Mouse (Mus musculus): ENCODE data around the gene Mfsd2a.

Gene Mfsd2a

GRCm38 (mm10) chr4:122976885-122977284 lies 15.9 kb upstream of the Mfsd2a start:
- no peak for DNase-seq

GRCm38 (mm10) chr4:122974976-122975520 lies 14.1 kb upstream of the Mfsd2a start:
- DNase-seq, result no peak

GRCm38 (mm10) chr4:122972056-122972455 lies 11.1 kb upstream of the Mfsd2a start:
- DNase-seq, result no peak

- DNase-seq, result no peak
These were observed 10.7 kb upstream of the Mfsd2a start for GRCm38 (mm10) chr4:122971646-122972045.

- no peak for DNase-seq
These were observed 10.2 kb upstream of the Mfsd2a start for GRCm38 (mm10) chr4:122971191-122971590.

- peak; percentile 47 for DNase-seq
These were observed 7.1 kb upstream of the Mfsd2a start for GRCm38 (mm10) chr4:122968106-122968505.

GRCm38 (mm10) chr4:122962751-122963150 lies 1.8 kb upstream of the Mfsd2a start:
- DNase-seq, result no peak

- no peak for DNase-seq
These were observed 601 bp upstream of the Mfsd2a start for GRCm38 (mm10) chr4:122961589-122961988.

GRCm38 (mm10) chr4:122960321-122961099 lies 478 bp downstream of the Mfsd2a start:
- peak; percentile 49 for DNase-seq

GRCm38 (mm10) chr4:122959816-122960215 lies 1.2 kb downstream of the Mfsd2a start:
- peak; percentile 23 for DNase-seq

- DNase-seq, result no peak
These were observed 2.4 kb downstream of the Mfsd2a start for GRCm38 (mm10) chr4:122958491-122959031.

GRCm38 (mm10) chr4:122956301-122956700 lies 4.7 kb downstream of the Mfsd2a start:
- DNase-seq, result no peak

- peak; percentile 92 for DNase-seq
These were observed 5.4 kb downstream of the Mfsd2a start for GRCm38 (mm10) chr4:122955412-122956136.

GRCm38 (mm10) chr4:122954680-122955411 lies 6.1 kb downstream of the Mfsd2a start:
- DNase-seq, result no peak

- no peak for DNase-seq
These were observed 11.9 kb downstream of the Mfsd2a start for GRCm38 (mm10) chr4:122949096-122949495.

- DNase-seq, result peak; percentile 10
These were observed 13.8 kb downstream of the Mfsd2a start for GRCm38 (mm10) chr4:122947223-122947622.

GRCm38 (mm10) chr4:122944408-122944807 lies 16.6 kb downstream of the Mfsd2a start:
- DNase-seq, result peak; percentile 60

GRCm38 (mm10) chr4:122939048-122939796 lies 21.8 kb downstream of the Mfsd2a start:
- no peak for DNase-seq

GRCm38 (mm10) chr4:122937489-122937888 lies 23.5 kb downstream of the Mfsd2a start:
- no peak for DNase-seq

GRCm38 (mm10) chr4:122935466-122936099 lies 25.4 kb downstream of the Mfsd2a start:
- peak; percentile 19 for DNase-seq

GRCm38 (mm10) chr4:122933857-122934256 lies 27.1 kb downstream of the Mfsd2a start:
- peak; percentile 79 for DNase-seq

Measured in thymus, postnatal 4 days (tissue).